Mouse (Mus musculus) layer of hippocampus, adult 11-12 months (tissue): ENCODE data around the gene Psd.

Source experiments
- DNase-seq: peaks from one replicate; pipeline ENCODE4 v3.0.0; 2022; ENCODE audit warnings: low spot score

Psd gene

DNA sequence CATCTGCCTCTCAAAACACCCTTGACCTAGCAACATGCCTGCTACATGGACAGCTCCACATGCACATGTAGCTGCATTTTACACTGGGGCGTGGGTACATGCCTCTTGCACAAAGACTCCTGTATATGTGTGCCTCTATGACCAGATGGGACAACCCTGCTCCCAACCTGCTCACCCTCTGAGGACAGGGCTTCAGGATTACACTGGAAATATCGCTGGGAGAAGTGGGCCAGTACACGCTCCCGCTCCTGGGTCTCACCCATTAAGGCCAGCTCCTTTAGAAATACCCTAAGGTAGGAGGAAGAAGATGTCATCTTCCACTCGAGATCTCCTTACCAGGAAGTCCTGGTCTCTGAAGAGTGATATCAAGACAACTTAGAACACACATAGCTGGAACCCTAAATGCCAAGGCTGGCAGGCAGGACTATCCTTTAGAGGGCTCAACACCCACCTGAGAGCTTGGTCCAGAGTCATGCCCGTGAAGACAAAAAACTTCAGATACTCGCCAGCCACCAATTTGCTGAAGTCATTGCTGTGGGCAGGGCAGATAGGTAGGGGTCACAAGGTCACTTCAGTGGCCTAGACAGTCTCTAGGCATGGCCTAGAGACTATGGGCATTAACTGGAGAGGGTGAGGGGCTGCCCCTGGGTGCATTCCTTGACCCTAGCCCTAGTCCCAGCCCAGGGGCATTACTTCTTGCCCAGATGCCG lies 6.7 kb downstream of the Psd start:
- no peak for DNase-seq

DNA sequence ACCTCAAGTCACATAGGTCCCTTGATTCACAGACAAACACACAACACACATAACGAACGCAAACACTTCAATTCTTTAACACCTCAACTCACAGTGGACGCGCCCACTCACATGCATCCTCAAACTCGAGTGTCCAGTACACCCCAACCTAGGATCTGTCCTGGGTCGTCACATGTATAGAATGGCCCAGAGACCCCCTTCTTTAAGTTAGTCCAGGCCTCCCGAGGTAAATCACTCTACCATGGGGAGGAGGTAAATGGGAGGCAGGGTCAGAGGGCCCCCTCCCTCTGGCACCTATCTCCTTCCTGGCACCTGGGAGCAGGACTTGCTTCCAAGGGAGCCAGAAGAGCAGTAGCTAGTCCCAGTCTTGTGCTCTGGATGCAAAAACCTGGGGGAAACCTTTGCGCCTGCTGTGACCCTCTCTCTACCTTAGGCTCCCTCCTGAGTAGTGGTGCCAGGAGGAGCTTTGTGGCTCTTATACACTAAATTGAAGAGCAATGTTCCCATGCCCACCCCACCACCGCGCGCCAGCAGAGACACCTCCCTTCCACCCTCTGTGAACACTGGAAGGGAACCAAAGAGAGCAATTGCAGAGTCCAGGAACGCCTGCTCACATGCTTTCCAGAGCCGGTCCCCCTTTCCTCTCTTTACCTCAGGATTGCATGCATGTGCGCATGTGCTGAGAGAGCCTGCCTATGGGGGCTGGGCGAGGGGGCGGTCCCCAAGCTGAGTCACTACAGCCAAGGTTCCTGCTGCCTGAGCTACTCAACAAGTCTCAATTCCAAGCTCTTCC lies 8.2 kb downstream of the Psd start:
- peak; percentile 90 for DNase-seq

- peak; percentile 52 for DNase-seq
Measured at GRCm38 (mm10) chr19:46318031-46318471, 8.9 kb downstream of the Psd start.

GRCm38 (mm10) chr19:46317546-46317885 lies 9.4 kb downstream of the Psd start:
- DNase-seq = peak; percentile 15

DNA sequence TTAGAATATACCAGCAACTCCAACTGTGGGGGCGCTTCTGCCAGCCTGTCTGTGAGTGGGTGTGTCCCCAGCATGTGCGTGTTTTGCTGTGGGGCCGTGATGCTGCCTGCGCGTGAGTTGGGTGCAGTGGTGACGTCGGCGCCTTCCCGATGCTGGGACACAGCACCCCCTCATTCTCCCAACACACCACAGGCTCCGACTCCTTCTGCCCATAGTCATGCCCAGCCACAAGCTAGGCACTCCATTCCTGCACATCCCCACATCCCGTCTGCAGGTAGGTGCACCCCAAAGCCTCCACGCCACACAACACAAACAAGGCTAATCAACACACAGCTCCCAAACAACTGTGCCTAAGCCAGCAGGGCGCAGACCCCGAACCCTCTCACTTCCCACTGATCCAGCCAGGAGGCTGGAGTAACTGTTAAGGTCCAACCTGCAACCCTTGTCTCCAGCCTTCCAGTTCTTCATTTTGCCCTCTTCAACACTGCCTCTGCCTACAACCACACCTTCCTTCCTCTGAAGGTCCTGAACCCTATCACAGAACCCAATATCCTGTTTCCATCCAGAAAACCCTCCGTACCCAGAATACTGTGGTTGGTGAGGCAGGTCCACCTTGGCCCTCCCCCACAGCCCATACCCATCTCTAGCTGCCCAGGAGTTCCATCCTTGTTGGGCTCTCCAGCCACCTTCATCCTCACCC lies 10.0 kb downstream of the Psd start:
- DNase-seq = peak; percentile 81

DNA sequence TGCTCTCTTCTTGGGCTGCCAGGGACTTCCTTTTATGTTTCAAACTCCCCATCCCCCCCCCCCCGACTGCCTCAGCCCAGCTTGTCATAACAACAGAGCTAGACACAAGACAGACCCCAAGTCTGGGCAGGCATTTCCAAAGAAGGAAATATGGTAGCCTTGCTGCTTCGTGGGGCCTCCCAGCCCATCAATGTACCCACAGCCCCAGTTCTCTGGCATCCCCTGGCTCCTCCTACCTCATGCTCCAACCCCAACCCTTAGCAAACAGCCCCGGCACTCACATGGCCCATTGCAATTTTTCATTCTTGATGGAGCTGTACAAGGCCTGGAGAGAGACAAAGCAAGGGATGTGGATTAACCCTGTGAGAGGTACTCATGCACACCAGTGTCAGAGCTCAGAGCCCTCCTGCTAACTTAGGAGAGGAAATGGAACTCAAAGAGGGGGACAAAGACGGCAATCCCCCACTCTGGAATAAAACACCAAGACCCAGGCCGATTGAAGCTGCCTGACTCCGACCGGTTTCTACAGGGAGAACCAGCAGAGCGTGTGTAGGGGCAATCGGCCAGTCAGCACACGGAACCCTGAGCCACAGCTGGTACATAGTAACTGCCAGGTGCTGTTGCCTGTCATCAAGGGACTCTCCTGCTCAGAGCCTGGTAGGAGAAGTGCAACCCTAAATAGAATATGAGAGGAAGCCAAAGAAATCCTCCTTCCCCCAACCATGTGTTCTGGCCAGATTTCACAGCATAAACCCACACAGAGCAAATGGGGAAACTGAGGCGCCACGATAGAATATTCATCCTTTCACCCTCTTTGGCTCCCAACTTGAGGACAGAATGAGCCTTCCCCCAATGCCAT lies 11.0 kb downstream of the Psd start:
- peak; percentile 25 for DNase-seq

- DNase-seq = peak; percentile 15
Measured at GRCm38 (mm10) chr19:46314872-46315742, 11.8 kb downstream of the Psd start.

- DNase-seq = peak; percentile 10
Measured at GRCm38 (mm10) chr19:46314151-46314601, 12.8 kb downstream of the Psd start.

DNA sequence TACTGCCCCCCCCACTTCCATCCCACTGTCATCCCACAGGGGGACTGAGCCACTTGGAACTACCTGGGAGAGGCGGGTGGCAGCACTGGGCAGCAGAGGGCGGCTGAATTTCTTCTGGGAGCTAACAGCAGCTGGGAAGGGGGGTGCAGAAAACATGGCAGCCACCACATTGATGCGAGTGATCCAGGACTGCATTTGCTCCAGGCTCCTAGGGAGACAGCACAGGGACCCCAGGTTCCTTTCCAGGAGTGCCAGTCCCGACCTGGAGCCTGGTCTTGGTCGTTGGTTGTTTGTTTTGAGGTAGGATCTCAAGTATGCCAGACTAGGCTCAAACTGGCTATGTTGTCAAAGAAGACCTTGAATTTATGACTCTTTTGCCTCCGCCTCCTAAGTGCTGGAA lies 13.4 kb downstream of the Psd start:
- no peak for DNase-seq

DNA sequence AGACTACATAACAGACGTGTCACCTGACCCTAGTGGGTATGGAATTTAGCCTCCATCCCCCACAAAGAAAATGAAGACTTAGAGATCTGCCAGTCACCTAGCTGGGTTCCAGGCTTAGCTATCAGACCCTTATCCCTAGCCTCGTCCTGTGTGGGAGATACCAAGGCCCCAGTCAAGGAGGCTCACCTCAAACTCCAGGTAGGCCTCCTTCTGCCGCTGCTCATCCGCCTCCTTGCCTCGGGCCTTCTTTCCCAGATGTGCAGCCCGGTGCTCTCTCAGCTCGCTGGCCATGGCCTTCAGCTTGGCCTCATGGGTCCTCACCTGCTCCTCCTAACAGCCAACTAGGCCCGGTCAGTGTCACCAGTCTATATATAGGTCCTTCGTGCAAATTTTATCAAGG lies 13.8 kb downstream of the Psd start:
- DNase-seq = peak; percentile 5

DNA sequence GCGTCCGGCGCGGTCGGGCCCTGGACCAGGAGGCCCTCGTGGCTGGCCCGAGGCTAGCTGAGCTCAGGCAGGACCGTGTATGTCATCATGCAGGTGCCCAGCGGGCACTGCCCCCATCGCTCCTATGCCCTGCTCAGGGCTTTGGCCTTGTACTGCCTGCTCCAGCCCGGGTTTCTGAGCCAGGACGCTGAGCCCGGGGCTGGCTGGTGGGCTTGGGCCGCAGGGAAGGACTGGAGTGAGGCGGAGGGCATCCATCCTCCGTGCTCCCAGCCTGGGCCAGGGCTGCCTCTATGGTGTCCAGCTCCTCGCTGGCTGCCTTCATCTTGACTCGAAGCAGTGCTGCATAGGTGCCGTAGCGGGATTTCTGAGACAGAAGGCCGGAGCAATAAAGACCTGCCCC lies 14.4 kb downstream of the Psd start:
- peak; percentile 4 for DNase-seq

DNA sequence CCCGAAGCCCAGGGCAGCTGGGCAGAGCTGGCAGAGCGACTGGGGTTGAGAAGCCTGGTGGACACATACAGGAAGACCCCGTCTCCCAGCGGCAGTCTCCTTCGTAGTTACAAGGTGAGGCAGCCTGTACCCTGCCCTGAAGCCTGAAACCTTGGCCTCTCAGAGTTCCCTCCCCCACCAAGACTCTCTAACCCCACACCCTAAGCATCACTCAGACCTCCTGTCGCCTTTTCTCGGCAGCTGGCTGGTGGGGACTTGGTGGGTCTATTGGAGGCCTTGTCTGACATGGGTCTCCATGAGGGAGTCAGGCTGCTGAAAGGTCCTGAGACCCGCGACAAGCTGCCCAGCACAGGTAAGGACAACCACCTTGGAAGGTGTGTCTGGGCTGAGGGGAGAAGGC lies 15.6 kb downstream of the Psd start:
- DNase-seq = peak; percentile 7

DNA sequence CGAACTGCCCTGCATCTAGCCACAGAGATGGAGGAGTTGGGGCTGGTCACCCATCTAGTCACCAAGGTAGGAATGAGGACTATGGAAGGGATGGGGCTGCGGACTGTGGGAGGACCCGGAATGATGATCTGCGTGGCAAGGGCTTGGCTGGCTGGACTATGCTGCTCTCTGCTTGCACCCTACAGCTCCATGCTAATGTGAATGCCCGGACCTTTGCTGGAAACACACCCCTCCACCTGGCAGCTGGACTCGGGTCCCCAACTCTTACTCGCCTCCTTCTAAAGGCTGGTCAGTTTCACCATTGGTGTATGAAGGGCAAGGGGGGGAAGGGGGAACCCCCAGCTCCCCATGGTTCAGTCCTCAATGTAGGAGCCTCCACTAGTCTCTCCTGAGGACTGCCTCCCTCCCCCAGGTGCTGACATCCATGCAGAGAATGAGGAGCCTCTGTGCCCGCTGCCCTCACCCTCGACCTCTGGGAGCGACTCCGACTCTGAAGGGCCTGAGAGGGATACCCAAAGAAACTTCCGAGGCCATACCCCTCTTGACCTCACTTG lies 16.6 kb downstream of the Psd start:
- DNase-seq = peak; percentile 7

- DNase-seq = peak; percentile 10
Measured at GRCm38 (mm10) chr19:46309651-46310305, 17.2 kb downstream of the Psd start.

- peak; percentile 86 for DNase-seq
Measured at GRCm38 (mm10) chr19:46308706-46309435, 18.1 kb downstream of the Psd start.

DNA sequence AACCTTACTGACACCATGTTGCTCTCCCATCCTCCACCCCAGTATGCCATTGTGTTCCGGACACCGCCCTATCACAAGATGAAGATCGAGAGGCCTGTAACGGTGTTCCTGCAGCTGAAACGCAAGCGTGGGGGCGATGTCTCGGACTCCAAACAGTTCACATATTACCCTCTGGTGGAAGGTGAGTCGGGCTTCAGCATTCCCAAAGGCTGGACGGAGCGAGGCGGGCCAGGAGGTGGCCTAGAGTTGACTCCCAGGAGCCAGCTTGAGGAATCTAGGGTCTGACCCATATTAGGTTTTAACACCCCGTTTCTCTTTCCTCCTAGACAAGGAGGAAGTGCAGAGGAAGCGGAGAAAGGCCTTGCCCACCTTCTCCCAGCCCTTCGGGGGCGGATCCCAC lies 18.7 kb downstream of the Psd start:
- peak; percentile 4 for DNase-seq

DNA sequence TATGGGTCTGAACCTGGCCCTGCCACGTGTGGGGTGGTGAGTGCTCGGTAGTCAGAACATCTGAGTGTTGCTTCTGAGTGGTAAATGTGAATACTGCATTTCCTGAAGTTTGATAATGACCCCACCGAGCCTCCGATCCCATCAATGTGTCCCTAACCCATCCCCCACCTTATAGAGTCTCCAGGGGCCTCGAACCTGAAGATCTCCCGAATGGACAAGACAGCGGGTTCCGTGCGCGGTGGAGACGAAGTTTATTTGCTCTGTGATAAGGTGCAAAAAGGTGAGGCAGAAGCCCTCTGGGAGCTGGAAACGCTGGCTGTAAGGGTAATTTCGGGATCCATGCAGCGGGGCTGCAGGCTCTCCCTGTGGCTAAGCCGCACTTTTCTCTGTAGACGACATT lies 19.2 kb downstream of the Psd start:
- peak; percentile 5 for DNase-seq

GRCm38 (mm10) chr19:46306751-46307289 lies 20.1 kb downstream of the Psd start:
- DNase-seq = no peak

- DNase-seq = no peak
Measured at GRCm38 (mm10) chr19:46306268-46306610, 20.7 kb downstream of the Psd start.
